ENCODE assay signal across 29 mouse cellular contexts in the genomic region with DNA sequence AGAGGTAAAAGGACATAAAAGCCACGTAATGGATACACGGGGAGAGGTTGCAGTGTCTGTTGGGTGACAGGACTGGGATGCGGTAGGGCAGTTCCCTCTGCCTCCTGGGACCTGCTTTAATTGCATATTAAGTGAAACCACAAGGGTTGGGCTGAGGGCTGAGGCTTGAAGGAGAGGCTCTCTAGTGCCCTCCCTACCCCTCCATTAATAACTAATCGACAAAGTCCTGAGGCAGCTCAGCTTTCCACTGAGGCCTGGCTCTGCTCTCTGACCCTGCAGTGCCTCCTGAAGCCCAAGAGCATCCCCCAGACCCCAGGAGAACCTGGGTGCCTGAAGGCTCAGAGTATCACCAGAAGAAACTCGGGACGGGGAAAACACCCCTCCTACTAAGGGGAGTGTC. TPM values are rescaled to one million over a fixed set of nuclear protein-coding genes. Genes with fewer than 3 reads are reported as not detected.
DNase-seq lines count a peak whose midpoint lies in the region; ATAC-seq and TF ChIP-seq lines count a peak whose summit lies in the region.
"Had no signal": no experiment of that assay in that cellular context is flagged by ENCODE, and none has a peak within 500 bp of the region (broad histone marks: within the 10 kb centered on the region; RNA-seq: fewer than 3 reads in every experiment).

No protein-coding gene starts in this region.

- peak overlapping the region; percentile 65 for H3K27ac ChIP-seq in kidney, embryonic 15.5 days
- H3K27ac ChIP-seq in embryonic facial prominence, embryonic 11.5 days (replicated peaks; ENCODE audit: low read depth, low read length): no peak overlapping the region
- no peak overlapping the region for H3K27ac ChIP-seq in kidney, postnatal 0 days
- no peak overlapping the region for H3K27ac ChIP-seq in midbrain, embryonic 11.5 days (ENCODE audit: low read depth, low read length)
- H3K27ac ChIP-seq: forebrain, embryonic 12.5 days; heart, embryonic 13.5 days; limb, embryonic 12.5 days; liver, embryonic 12.5 days; midbrain, embryonic 12.5 days; neural tube, embryonic 12.5 days had no signal

- no peak for DNase-seq in kidney, adult 18-20 months
- DNase-seq in embryonic facial prominence, embryonic 11.5 days (ENCODE audit: low spot score): no peak
- DNase-seq in kidney, postnatal 0 days (ENCODE audit: low spot score): peak; percentile 39
- DNase-seq in right cerebral cortex, adult 2 months (ENCODE audit: low spot score in 2 of 2): no peak
- no peak for DNase-seq in midbrain, embryonic 11.5 days (ENCODE audit: low spot score, missing footprints)
- DNase-seq: adrenal gland, adult 8-10 months; B cell, adult 2 months; cerebellum, adult 2 months; cerebellum, postnatal 14 days; forebrain, postnatal 0 days; heart, postnatal 10 days; layer of hippocampus, postnatal 36 days; liver, postnatal 0 days; lung, postnatal 36 days; thymus, adult 2 months; thymus, postnatal 4 days had no signal

- H3K9ac ChIP-seq in kidney, embryonic 15.5 days: no peak overlapping the region
- H3K9ac ChIP-seq in embryonic facial prominence, embryonic 11.5 days (replicated peaks; ENCODE audit: low read length): no peak overlapping the region
- H3K9ac ChIP-seq in kidney, postnatal 0 days (ENCODE audit: low read depth, low read length): no peak overlapping the region
- H3K9ac ChIP-seq in midbrain, embryonic 11.5 days (ENCODE audit: low read length): no peak overlapping the region
- H3K9ac ChIP-seq: forebrain, embryonic 12.5 days; forebrain, postnatal 0 days; heart, embryonic 13.5 days; liver, embryonic 12.5 days; liver, postnatal 0 days; midbrain, embryonic 12.5 days; neural tube, embryonic 12.5 days had no signal

- peaks cover 76% of the 10 kb centered on the region for H3K4me1 ChIP-seq in kidney, embryonic 15.5 days
- H3K4me1 ChIP-seq in embryonic facial prominence, embryonic 11.5 days (ENCODE audit: control insufficient read depth, insufficient read depth, low read length): peaks cover 8% of the 10 kb centered on the region
- peaks cover 11% of the 10 kb centered on the region for H3K4me1 ChIP-seq in kidney, postnatal 0 days (replicated peaks; ENCODE audit: insufficient read depth, low read length)
- H3K4me1 ChIP-seq in midbrain, embryonic 11.5 days (ENCODE audit: control insufficient read depth, insufficient read depth, low read length): peaks cover 4% of the 10 kb centered on the region; the same call in 1 of the 2 replicates

- 8% methylated on average over 6 of the region's 6 CpGs for WGBS in kidney, embryonic 15.5 days
- 4% methylated on average over 6 of the region's 6 CpGs for WGBS in embryonic facial prominence, embryonic 11.5 days
- 15% methylated on average over 6 of the region's 6 CpGs for WGBS in kidney, postnatal 0 days
- 5% methylated on average over 6 of the region's 6 CpGs for WGBS in midbrain, embryonic 11.5 days

- peak; percentile 49 for ATAC-seq in kidney, embryonic 15.5 days (replicated peaks; ENCODE audit: low FRiP score)
- 0 out of 2 replicates have a peak, but pooled peaks have one; percentile 5 for ATAC-seq in embryonic facial prominence, embryonic 11.5 days (replicated peaks; ENCODE audit: insufficient number of reproducible peaks, low FRiP score, low TSS enrichment, low read depth)
- ATAC-seq in kidney, postnatal 0 days (replicated peaks; ENCODE audit: low FRiP score, low read depth): no peak
- no peak for ATAC-seq in midbrain, embryonic 11.5 days (ENCODE audit: low FRiP score)
- ATAC-seq: forebrain, postnatal 0 days; hindbrain, embryonic 16.5 days; liver, embryonic 12.5 days had no signal

- H3K9me3 ChIP-seq in kidney, embryonic 15.5 days (replicated peaks): no peaks in the 10 kb centered on the region
- no peaks in the 10 kb centered on the region for H3K9me3 ChIP-seq in embryonic facial prominence, embryonic 11.5 days (replicated peaks; ENCODE audit: control insufficient read depth, low read length)
- no peaks in the 10 kb centered on the region for H3K9me3 ChIP-seq in kidney, postnatal 0 days (replicated peaks; ENCODE audit: low read length)
- no peaks in the 10 kb centered on the region for H3K9me3 ChIP-seq in midbrain, embryonic 11.5 days (ENCODE audit: control insufficient read depth, low read length)
- H3K9me3 ChIP-seq: forebrain, embryonic 12.5 days; heart, embryonic 13.5 days; limb, embryonic 12.5 days; liver, embryonic 12.5 days; midbrain, embryonic 12.5 days; neural tube, embryonic 12.5 days had no signal

- no peak overlapping the region for H3K4me3 ChIP-seq in kidney, embryonic 15.5 days (replicated peaks)
- no peak overlapping the region for H3K4me3 ChIP-seq in embryonic facial prominence, embryonic 11.5 days (ENCODE audit: low read depth, low read length)
- no peak overlapping the region for H3K4me3 ChIP-seq in kidney, postnatal 0 days (replicated peaks; ENCODE audit: low read depth, low read length)
- no peak overlapping the region for H3K4me3 ChIP-seq in midbrain, embryonic 11.5 days (ENCODE audit: low read depth, low read length)
- H3K4me3 ChIP-seq: erythroblast, embryonic 14.5 days; forebrain, embryonic 12.5 days; heart, embryonic 13.5 days; limb, embryonic 12.5 days; liver, embryonic 12.5 days; midbrain, embryonic 12.5 days; myocyte; neural tube, embryonic 12.5 days had no signal

- H3K4me2 ChIP-seq in kidney, embryonic 15.5 days: peak overlapping the region; percentile 33
- H3K4me2 ChIP-seq in embryonic facial prominence, embryonic 11.5 days (ENCODE audit: low read depth, low read length): no peak overlapping the region
- peak overlapping the region; percentile 18; the same call in 1 of the 2 replicates for H3K4me2 ChIP-seq in kidney, postnatal 0 days (ENCODE audit: low read length)
- H3K4me2 ChIP-seq in midbrain, embryonic 11.5 days: no peak overlapping the region
- H3K4me2 ChIP-seq: forebrain, embryonic 12.5 days; heart, embryonic 13.5 days; limb, embryonic 12.5 days; liver, embryonic 12.5 days; midbrain, embryonic 12.5 days; neural tube, embryonic 12.5 days had no signal

- peaks cover 66% of the 10 kb centered on the region for H3K27me3 ChIP-seq in kidney, embryonic 15.5 days
- peaks cover 62% of the 10 kb centered on the region for H3K27me3 ChIP-seq in embryonic facial prominence, embryonic 11.5 days (ENCODE audit: control insufficient read depth, insufficient read depth, low read length)
- H3K27me3 ChIP-seq in kidney, postnatal 0 days (ENCODE audit: insufficient read depth, low read length): peaks cover 20% of the 10 kb centered on the region; the same call in 1 of the 2 replicates
- H3K27me3 ChIP-seq in midbrain, embryonic 11.5 days (ENCODE audit: control insufficient read depth, insufficient read depth, low read length): peaks cover 66% of the 10 kb centered on the region

- TF ChIP-seq CTCF in kidney, postnatal 0 days (IDR thresholded peaks at IDR 0.05; ENCODE audit: low read depth): no peak

- peaks cover 29% of the 10 kb centered on the region for H3K36me3 ChIP-seq in kidney, embryonic 15.5 days
- H3K36me3 ChIP-seq in embryonic facial prominence, embryonic 11.5 days (replicated peaks; ENCODE audit: control insufficient read depth, insufficient read depth, low read depth, low read length): no peaks in the 10 kb centered on the region
- peaks cover 4% of the 10 kb centered on the region; the same call in 1 of the 2 replicates for H3K36me3 ChIP-seq in kidney, postnatal 0 days (ENCODE audit: insufficient read depth, low read length)
- peaks cover 5% of the 10 kb centered on the region; the same call in 1 of the 2 replicates for H3K36me3 ChIP-seq in midbrain, embryonic 11.5 days (ENCODE audit: control insufficient read depth, insufficient read depth, low read length)

RNA-seq across cellular contexts. Expression of a gene that starts 1.7 kb away (rescaled TPM):
- polyA plus RNA-seq in kidney, embryonic 15.5 days (2015; fragmentation: Nextera tagmentation; extraction: Ambion mirVana): 7.5 and 9.6 TPM in 2 replicates
- 0.73 and 0.89 TPM in 2 replicates for polyA plus RNA-seq in embryonic facial prominence, embryonic 11.5 days (2014; fragmentation: Nextera tagmentation; extraction: Ambion mirVana)
- polyA plus RNA-seq in kidney, postnatal 0 days (2015; fragmentation: Nextera tagmentation; extraction: Ambion mirVana): 3.1 and 4.8 TPM in 2 replicates
- 0.44 TPM in 1 of 2 replicates, not detected in the other for polyA plus RNA-seq in midbrain, embryonic 11.5 days (2014; fragmentation: Nextera tagmentation; extraction: Ambion mirVana)
- polyA plus RNA-seq: erythroblast, embryonic 14.5 days; heart, embryonic 13.5 days; hindbrain, embryonic 16.5 days had no signal

RNA-seq across cellular contexts. Expression of a gene that starts 6.8 kb away (rescaled TPM):
- 36.5 and 37.8 TPM in 2 replicates for polyA plus RNA-seq in kidney, embryonic 15.5 days (2015; fragmentation: Nextera tagmentation; extraction: Ambion mirVana)
- 40.9 and 42.9 TPM in 2 replicates for polyA plus RNA-seq in embryonic facial prominence, embryonic 11.5 days (2014; fragmentation: Nextera tagmentation; extraction: Ambion mirVana)
- polyA plus RNA-seq in kidney, postnatal 0 days (2015; fragmentation: Nextera tagmentation; extraction: Ambion mirVana): 28.0 and 29.7 TPM in 2 replicates
- 31.5 and 35.5 TPM in 2 replicates for polyA plus RNA-seq in midbrain, embryonic 11.5 days (2014; fragmentation: Nextera tagmentation; extraction: Ambion mirVana)

RNA-seq across cellular contexts. Expression of a gene that starts 14.4 kb away (rescaled TPM):
- polyA plus RNA-seq in kidney, embryonic 15.5 days (2015; fragmentation: Nextera tagmentation; extraction: Ambion mirVana): 0.69 and 3.6 TPM in 2 replicates
- 7.9 and 9.7 TPM in 2 replicates for polyA plus RNA-seq in embryonic facial prominence, embryonic 11.5 days (2014; fragmentation: Nextera tagmentation; extraction: Ambion mirVana)
- 0.12 TPM in 1 of 2 replicates, not detected in the other for polyA plus RNA-seq in kidney, postnatal 0 days (2015; fragmentation: Nextera tagmentation; extraction: Ambion mirVana)
- not detected in 2 replicates for polyA plus RNA-seq in midbrain, embryonic 11.5 days (2014; fragmentation: Nextera tagmentation; extraction: Ambion mirVana)
- polyA plus RNA-seq: cerebellum, adult 2 months; cortical plate, adult 2 months; erythroblast, embryonic 14.5 days; forebrain, embryonic 12.5 days; forebrain, postnatal 0 days; gonadal fat pad, adult 2 months; liver, postnatal 0 days; midbrain, embryonic 12.5 days; midbrain, postnatal 0 days had no signal

RNA-seq across cellular contexts. Expression of a gene that starts 16.9 kb away (rescaled TPM):
- polyA plus RNA-seq in kidney, embryonic 15.5 days (2015; fragmentation: Nextera tagmentation; extraction: Ambion mirVana): 2.7 and 3.3 TPM in 2 replicates
- 0.62 and 1.8 TPM in 2 replicates for polyA plus RNA-seq in embryonic facial prominence, embryonic 11.5 days (2014; fragmentation: Nextera tagmentation; extraction: Ambion mirVana)
- polyA plus RNA-seq in kidney, postnatal 0 days (2015; fragmentation: Nextera tagmentation; extraction: Ambion mirVana): 2.0 and 2.7 TPM in 2 replicates
- 0.83 and 1.00 TPM in 2 replicates for polyA plus RNA-seq in midbrain, embryonic 11.5 days (2014; fragmentation: Nextera tagmentation; extraction: Ambion mirVana)

RNA-seq across cellular contexts. Expression of a gene that starts 16.9 kb away (rescaled TPM):
- polyA plus RNA-seq in kidney, embryonic 15.5 days (2015; fragmentation: Nextera tagmentation; extraction: Ambion mirVana): 2.9 and 3.0 TPM in 2 replicates
- polyA plus RNA-seq in embryonic facial prominence, embryonic 11.5 days (2014; fragmentation: Nextera tagmentation; extraction: Ambion mirVana): 0.97 and 1.8 TPM in 2 replicates
- 2.7 and 2.9 TPM in 2 replicates for polyA plus RNA-seq in kidney, postnatal 0 days (2015; fragmentation: Nextera tagmentation; extraction: Ambion mirVana)
- 1.2 and 2.3 TPM in 2 replicates for polyA plus RNA-seq in midbrain, embryonic 11.5 days (2014; fragmentation: Nextera tagmentation; extraction: Ambion mirVana)

Comparison
In these comparisons a context has a peak if more than half of its experiments do, and no peak if none do; other contexts are left out.
1. ATAC-seq: peak in kidney, embryonic 15.5 days (single experiment) and embryonic facial prominence, embryonic 11.5 days (single experiment); none in kidney, postnatal 0 days (single experiment) and midbrain, embryonic 11.5 days (single experiment).
2. H3K4me2 ChIP-seq: peak in kidney, embryonic 15.5 days (single experiment) and kidney, postnatal 0 days (single experiment); none in embryonic facial prominence, embryonic 11.5 days (single experiment) and midbrain, embryonic 11.5 days (single experiment).